Mouse (Mus musculus): ENCODE results near the gene Gba2.
"Not testable (repeated sequence)": the region's sequence is repeated elsewhere in the genome, so short reads cannot be mapped to it uniquely, and the experiment has no call there.

Gba2 gene

GRCm38 (mm10) chr4:43553891-43554290 lies 24.8 kb downstream of the Gba2 start:
- DNase-seq (ENCODE audit: low spot score in 2 of 2) = no peak

- DNase-seq (ENCODE audit: low spot score in 2 of 2) = no peak
These were observed 26.2 kb downstream of the Gba2 start for GRCm38 (mm10) chr4:43552437-43552836.

GRCm38 (mm10) chr4:43551854-43552253 lies 26.8 kb downstream of the Gba2 start:
- not testable (repeated sequence) for DNase-seq (ENCODE audit: low spot score in 2 of 2)

- DNase-seq (ENCODE audit: low spot score in 2 of 2) = no peak
These were observed 29.6 kb downstream of the Gba2 start for GRCm38 (mm10) chr4:43549055-43549454.

GRCm38 (mm10) chr4:43547160-43547559 lies 31.5 kb downstream of the Gba2 start:
- no peak for DNase-seq (ENCODE audit: low spot score in 2 of 2)

- no peak for DNase-seq (ENCODE audit: low spot score in 2 of 2)
These were observed 32.2 kb downstream of the Gba2 start for GRCm38 (mm10) chr4:43546375-43547047.

- no peak for DNase-seq (ENCODE audit: low spot score in 2 of 2)
These were observed 36.6 kb downstream of the Gba2 start for GRCm38 (mm10) chr4:43542044-43542443.

GRCm38 (mm10) chr4:43536031-43536430 lies 42.6 kb downstream of the Gba2 start:
- DNase-seq (ENCODE audit: low spot score in 2 of 2) = no peak

GRCm38 (mm10) chr4:43535628-43536027 lies 43.0 kb downstream of the Gba2 start:
- no peak for DNase-seq (ENCODE audit: low spot score in 2 of 2)

GRCm38 (mm10) chr4:43533270-43533669 lies 45.4 kb downstream of the Gba2 start:
- no peak for DNase-seq (ENCODE audit: low spot score in 2 of 2)

GRCm38 (mm10) chr4:43530581-43530980 lies 48.1 kb downstream of the Gba2 start:
- DNase-seq (ENCODE audit: low spot score in 2 of 2) = peak; percentile 40 to 67

- no peak for DNase-seq (ENCODE audit: low spot score in 2 of 2)
These were observed 48.6 kb downstream of the Gba2 start for GRCm38 (mm10) chr4:43530081-43530501.

- DNase-seq (ENCODE audit: low spot score in 2 of 2) = no peak
These were observed 50.2 kb downstream of the Gba2 start for GRCm38 (mm10) chr4:43528487-43528886.

- DNase-seq (ENCODE audit: low spot score in 2 of 2) = no peak
These were observed 50.8 kb downstream of the Gba2 start for GRCm38 (mm10) chr4:43527880-43528279.

GRCm38 (mm10) chr4:43519956-43520355 lies 58.7 kb downstream of the Gba2 start:
- peak; percentile 80 to 88 for DNase-seq (ENCODE audit: low spot score in 2 of 2)

- DNase-seq (ENCODE audit: low spot score in 2 of 2) = no peak
These were observed 59.1 kb downstream of the Gba2 start for GRCm38 (mm10) chr4:43519551-43519950.
